Mouse (Mus musculus) heart, adult 2 months (tissue): ENCODE data around the gene Plscr2.

Experiments
- CTCF ChIP-seq: fragments of 200-600 bp; IDR thresholded peaks from 2 replicates; pipeline ENCODE4 v1.8.1; 2022; ENCODE audit warnings: antibody characterized with exemption, mild to moderate bottlenecking, moderate library complexity
- EP300 ChIP-seq: fragments of 200-500 bp; IDR thresholded peaks from 2 replicates; pipeline ENCODE4 v1.6.1; 2011; ENCODE audit warnings: low read depth, low read length, control low read depth; ENCODE audit not compliant: insufficient read depth

DNA sequence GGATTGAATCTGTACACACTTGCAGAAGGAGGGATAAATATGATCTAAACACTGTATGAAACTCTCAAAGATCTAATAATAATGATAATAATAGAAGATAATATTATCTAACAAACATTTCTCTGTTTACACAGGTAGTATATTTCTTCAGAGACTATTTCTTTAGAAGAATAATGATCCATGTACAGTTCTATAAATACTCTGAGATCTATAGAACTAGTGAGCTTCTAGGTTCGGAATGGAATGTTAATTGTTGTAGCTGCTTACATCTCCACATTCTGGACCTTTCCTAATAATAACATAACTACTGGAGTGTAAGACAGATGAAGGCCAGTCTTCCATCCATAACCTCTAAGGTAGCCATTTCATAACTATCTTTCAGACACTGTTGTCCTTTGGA lies 33.7 kb downstream of the Plscr2 start, which contains the start of gene 1700057G04Rik:
- no peak for TF ChIP-seq CTCF
- TF ChIP-seq EP300: no peak
